Mouse (Mus musculus) intestine, postnatal 0 days (tissue): ENCODE measurements around the gene Rsph14. TPM values are rescaled to one million over a fixed set of nuclear protein-coding genes. Genes with fewer than 3 reads are reported as not detected.

ENCODE experiments used
- ATAC-seq: fragments of 200-750 bp; cut with Nextera tagmentation; 2 replicates; pipeline ENCODE4 v1.8.0; 2017; ENCODE audit warnings: mild to moderate bottlenecking, moderate TSS enrichment, moderate library complexity
- H3K27ac ChIP-seq: fragments of 300-500 bp; sonication (generic); 2 replicates; pipeline ENCODE4 v1.5.1; 2014; ENCODE audit warnings: mild to moderate bottlenecking, low read depth, low read length, moderate library complexity
- H3K27me3 ChIP-seq: fragments of 300-500 bp; sonication (generic); replicated peaks from 2 replicates; pipeline ENCODE4 v1.6.1; 2014; ENCODE audit warnings: low read length, mixed read lengths; ENCODE audit not compliant: control insufficient read depth, insufficient read depth
- H3K36me3 ChIP-seq: fragments of 300-500 bp; sonication (generic); 2 replicates; pipeline ENCODE4 v1.6.1; 2014; ENCODE audit warnings: mild to moderate bottlenecking, moderate library complexity; ENCODE audit not compliant: control insufficient read depth, insufficient read depth
- H3K4me1 ChIP-seq: fragments of 300-500 bp; sonication (generic); replicated peaks from 2 replicates; pipeline ENCODE4 v1.6.1; 2014; ENCODE audit warnings: antibody characterized with exemption, low read length, mixed read lengths; ENCODE audit not compliant: control insufficient read depth, insufficient read depth
- H3K4me2 ChIP-seq: fragments of 300-500 bp; sonication (generic); replicated peaks from 2 replicates; pipeline ENCODE4 v1.6.1; 2014; ENCODE audit warnings: low read depth, mild to moderate bottlenecking, moderate library complexity
- H3K4me3 ChIP-seq: fragments of 300-500 bp; sonication (generic); 2 replicates; pipeline ENCODE4 v1.5.1; 2014; ENCODE audit warnings: low read depth, low read length
- H3K9ac ChIP-seq: fragments of 300-500 bp; sonication (generic); 2 replicates; pipeline ENCODE4 v1.6.1; 2014; ENCODE audit warnings: mild to moderate bottlenecking, low read depth, low read length
- H3K9me3 ChIP-seq: fragments of 300-500 bp; sonication (generic); 2 replicates; pipeline ENCODE4 v1.6.1; 2016; ENCODE audit warnings: mixed run types; ENCODE audit not compliant: control insufficient read depth
- CTCF ChIP-seq: sonication (generic); IDR thresholded peaks from 2 replicates; pipeline ENCODE4 v1.5.1; 2016; ENCODE audit warnings: low read depth, mild to moderate bottlenecking, control low read depth, antibody characterized with exemption, moderate library complexity
- WGBS: fragments of 180-500 bp; shearing (Covaris S2); extraction: QIAGEN DNeasy Blood & Tissue Kit; methylation state at CpG from one replicate; pipeline ENCODE4 v1.1.7; 2014; 5-methylcytosine and 5-hydroxymethylcytosine counted together
- polyA plus RNA-seq: library from polyadenylated mRNA; unstranded; fragments of >200 nt; fragmentation: Nextera tagmentation; extraction: Ambion mirVana; gene quantifications from 2 replicates; pipeline ENCODE4 v1.2.1, GENCODE M21; 2015

Gene Rsph14
- polyA plus RNA-seq, 1 experiment from 2014 or later, result not detected

GRCm38 (mm10) chr10:74990584-74991322 lies 41.6 kb downstream of the Rsph14 start:
- H3K27me3 ChIP-seq, result no peaks in the 10 kb centered on the region
- H3K4me1 ChIP-seq, result no peaks in the 10 kb centered on the region
- H3K36me3 ChIP-seq, result no peaks in the 10 kb centered on the region
- no peak overlapping the region for H3K9ac ChIP-seq
- no peaks in the 10 kb centered on the region for H3K9me3 ChIP-seq
- no peak overlapping the region for H3K4me2 ChIP-seq
- no peak for ATAC-seq
- TF ChIP-seq CTCF, result no peak
- WGBS, result 54% methylated on average over 26 of the region's 26 CpGs
- no peak overlapping the region for H3K27ac ChIP-seq
- no peak overlapping the region for H3K4me3 ChIP-seq

DNA sequence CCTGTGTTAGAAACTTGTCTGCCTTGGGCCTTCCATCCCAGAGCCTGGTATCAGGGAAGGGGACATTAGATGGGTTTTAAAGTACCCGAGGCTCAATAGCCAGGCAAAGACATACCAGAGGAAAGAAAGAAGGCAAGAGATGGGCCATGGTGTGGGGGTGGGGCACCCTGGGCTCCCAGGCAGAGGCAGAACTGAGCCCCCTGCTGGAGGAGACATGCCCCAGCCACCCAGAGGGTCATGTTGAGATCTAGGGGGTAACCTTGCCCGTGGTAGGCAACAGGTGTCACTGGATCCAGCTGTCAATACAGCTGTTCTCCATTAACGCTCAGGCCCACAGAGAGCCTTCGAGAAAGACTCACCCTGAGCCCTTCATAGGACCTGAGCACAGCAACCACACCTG lies 42.6 kb downstream of the Rsph14 start:
- H3K27ac ChIP-seq, result no peak overlapping the region
- H3K4me1 ChIP-seq, result no peaks in the 10 kb centered on the region
- H3K36me3 ChIP-seq, result no peaks in the 10 kb centered on the region
- whole genome bisulfite sequencing, result 78% methylated on average over 4 of the region's 4 CpGs
- ATAC-seq, result no peak
- no peak overlapping the region for H3K4me2 ChIP-seq
- H3K4me3 ChIP-seq, result no peak overlapping the region
- TF ChIP-seq CTCF, result peak; percentile 42; the same call in 1 of the 2 replicates
- H3K27me3 ChIP-seq, result no peaks in the 10 kb centered on the region
- H3K9ac ChIP-seq, result no peak overlapping the region
- no peaks in the 10 kb centered on the region for H3K9me3 ChIP-seq

DNA sequence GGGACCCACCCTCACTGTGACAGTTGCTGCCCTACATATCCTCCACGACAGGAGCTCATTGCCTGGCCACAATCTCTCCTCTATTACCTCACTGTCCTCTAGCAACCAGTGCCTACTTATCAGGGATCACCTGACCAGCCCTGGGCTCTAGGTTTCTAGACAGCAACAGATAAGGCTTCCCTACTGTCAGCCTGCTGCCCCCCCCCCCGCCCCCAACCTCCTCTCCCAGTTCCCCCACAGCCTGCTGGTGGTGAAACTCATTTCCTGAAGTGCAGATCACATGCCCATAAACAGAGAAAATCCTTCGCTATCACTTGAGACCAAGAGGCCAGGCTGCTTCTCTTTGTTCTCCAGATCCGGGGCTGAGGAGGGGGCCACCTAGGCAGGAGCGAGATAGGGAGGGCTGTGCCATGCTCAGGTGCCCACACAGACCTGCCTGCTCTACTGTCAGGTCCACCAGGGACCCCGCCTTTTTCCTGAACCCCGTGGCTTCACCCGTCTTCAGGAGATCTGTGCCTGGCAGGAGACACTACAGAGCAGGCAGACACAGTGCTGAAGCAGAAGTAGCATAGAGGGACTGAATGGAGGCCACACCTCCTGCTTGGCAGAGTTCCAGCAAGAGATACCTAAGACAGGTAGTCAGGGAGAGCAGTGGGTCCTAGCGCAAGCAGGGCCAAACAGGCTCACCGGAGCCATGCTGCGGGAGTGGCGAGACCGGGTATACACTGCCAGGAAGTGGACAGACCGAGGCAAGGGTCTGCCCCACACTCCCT lies 44.5 kb downstream of the Rsph14 start:
- H3K4me3 ChIP-seq, result no peak overlapping the region
- WGBS, result 28% methylated on average over 14 of the region's 14 CpGs
- no peaks in the 10 kb centered on the region for H3K9me3 ChIP-seq
- peak; percentile 70 for ATAC-seq
- TF ChIP-seq CTCF, result no peak
- H3K4me2 ChIP-seq, result peak overlapping the region; percentile 50
- no peaks in the 10 kb centered on the region for H3K27me3 ChIP-seq
- no peak overlapping the region for H3K9ac ChIP-seq
- no peaks in the 10 kb centered on the region for H3K36me3 ChIP-seq
- H3K27ac ChIP-seq, result no peak overlapping the region
- no peaks in the 10 kb centered on the region for H3K4me1 ChIP-seq

DNA sequence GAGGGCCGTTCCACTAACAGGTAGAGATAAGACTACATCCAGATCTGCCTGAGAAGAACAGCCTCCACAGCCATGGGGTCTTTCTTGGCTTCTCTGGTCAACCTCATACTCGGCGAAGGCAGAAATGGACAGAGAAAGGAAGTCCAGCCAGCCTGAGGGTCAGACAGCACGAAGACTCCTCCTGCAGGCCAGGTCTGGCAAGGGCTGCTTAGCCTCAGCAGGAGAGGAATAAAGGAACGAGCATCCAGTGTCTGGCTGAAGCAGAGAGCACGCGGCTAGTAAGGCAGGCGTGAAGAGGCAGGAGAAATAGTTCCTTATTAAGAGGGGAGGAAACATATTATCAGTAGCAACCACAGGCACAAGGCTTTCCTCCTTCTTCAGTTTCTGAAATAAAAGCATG lies 49.2 kb downstream of the Rsph14 start:
- Histone ChIP-seq H3K9me3 (no peaks in the 10 kb centered on the region), H3K36me3 (no peaks in the 10 kb centered on the region), H3K4me3 (no peak overlapping the region), H3K27me3 (no peaks in the 10 kb centered on the region), H3K9ac (no peak overlapping the region), H3K27ac (no peak overlapping the region), H3K4me2 (no peak overlapping the region), H3K4me1 (no peaks in the 10 kb centered on the region)
- ATAC-seq, result no peak
- TF ChIP-seq CTCF, result peak; percentile 13; the same call in 1 of the 2 replicates
- 76% methylated on average over 8 of the region's 8 CpGs for WGBS

DNA sequence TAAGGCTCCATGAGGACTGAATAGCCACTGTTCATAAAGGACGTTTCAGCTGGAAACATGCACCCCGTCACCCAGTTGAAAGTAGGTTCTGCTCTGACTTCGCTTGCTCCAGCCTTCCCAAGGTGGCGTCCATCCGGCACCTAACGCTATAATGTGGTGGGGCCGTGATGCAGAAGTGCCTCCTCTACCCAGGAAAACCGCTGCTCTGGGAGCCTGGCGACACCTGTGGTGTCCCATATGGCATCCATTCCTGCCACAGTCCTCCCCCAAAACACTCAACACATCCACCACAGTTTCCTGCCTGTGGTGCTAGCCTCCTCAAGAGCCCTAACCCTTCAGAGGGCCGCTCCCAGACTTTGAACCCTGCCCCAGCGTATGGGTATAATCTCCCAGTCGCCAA lies 51.2 kb downstream of the Rsph14 start:
- no peak for ATAC-seq

GRCm38 (mm10) chr10:74978056-74978455 lies 54.3 kb downstream of the Rsph14 start:
- H3K4me2 ChIP-seq, result no peak overlapping the region
- H3K9me3 ChIP-seq, result no peaks in the 10 kb centered on the region
- H3K9ac ChIP-seq, result no peak overlapping the region
- ATAC-seq, result no peak
- no peaks in the 10 kb centered on the region for H3K27me3 ChIP-seq
- WGBS, result 80% methylated on average over 4 of the region's 4 CpGs
- H3K4me1 ChIP-seq, result no peaks in the 10 kb centered on the region
- H3K36me3 ChIP-seq, result no peaks in the 10 kb centered on the region
- H3K4me3 ChIP-seq, result no peak overlapping the region
- no peak overlapping the region for H3K27ac ChIP-seq
- TF ChIP-seq CTCF, result no peak

More for the DNA sequence above, 51.2 kb downstream of the Rsph14 start:
- 81% methylated on average over 12 of the region's 12 CpGs for WGBS
- Histone ChIP-seq H3K9ac (no peak overlapping the region), H3K27me3 (no peaks in the 10 kb centered on the region), H3K4me1 (no peaks in the 10 kb centered on the region), H3K36me3 (no peaks in the 10 kb centered on the region), H3K9me3 (no peaks in the 10 kb centered on the region), H3K4me2 (no peak overlapping the region), H3K4me3 (no peak overlapping the region), H3K27ac (no peak overlapping the region)
- TF ChIP-seq CTCF, result no peak
